Comparison of ENCODE assay signal across 10 mouse cellular contexts in genomic region chr4:55623151-55623760, GRCm38 (mm10).
DNase-seq lines count a peak whose midpoint lies in the region; ATAC-seq lines count a peak whose summit lies in the region.
"Had no signal": no experiment of that assay in that cellular context is flagged by ENCODE, and none has a peak within 500 bp of the region (broad histone marks: within the 10 kb centered on the region; RNA-seq: fewer than 3 reads in every experiment).

No protein-coding gene starts in this region.

- no peak overlapping the region for H3K4me2 ChIP-seq in kidney, embryonic 16.5 days (replicated peaks; ENCODE audit: low read depth, low read length)

- H3K4me3 ChIP-seq in kidney, embryonic 16.5 days (ENCODE audit: low read length), result no peak overlapping the region

- H3K4me1 ChIP-seq in kidney, embryonic 16.5 days (ENCODE audit: insufficient read depth, low read length), result no peaks in the 10 kb centered on the region

- peak; percentile 4 for DNase-seq in kidney, adult 11 months
- peak; percentile 68 for DNase-seq in adipocyte (ENCODE audit: low spot score)
- peak; percentile 73 for DNase-seq in lung, postnatal 36 days
- no peak for DNase-seq in urinary bladder, postnatal 10 days (ENCODE audit: low spot score)
- no peak for DNase-seq in layer of hippocampus, postnatal 10 days (ENCODE audit: low spot score in 2 of 2)
- DNase-seq: cerebellum, adult 11-12 months; midbrain, embryonic 14.5 days had no signal

- no peaks in the 10 kb centered on the region for H3K27me3 ChIP-seq in kidney, embryonic 16.5 days (ENCODE audit: insufficient read depth, low read length)

- 79% methylated on average over 4 of the region's 4 CpGs for WGBS in kidney, embryonic 16.5 days

- no peaks in the 10 kb centered on the region for H3K36me3 ChIP-seq in kidney, embryonic 16.5 days (ENCODE audit: insufficient read depth, low read length)

- no peak for ATAC-seq in kidney, embryonic 16.5 days (ENCODE audit: low FRiP score, low TSS enrichment)
- ATAC-seq in granulocyte monocyte progenitor cell, adult 5-6 weeks (replicated peaks; ENCODE audit: poor library complexity, severe bottlenecking), result peak; percentile 100
- ATAC-seq in inflammation-experienced regulatory T-cells, adult 6 months, result no peak

- no peaks in the 10 kb centered on the region for H3K9me3 ChIP-seq in kidney, embryonic 16.5 days (ENCODE audit: low read length)

- H3K27ac ChIP-seq in kidney, embryonic 16.5 days (ENCODE audit: low read length), result no peak overlapping the region

- no peak overlapping the region for H3K9ac ChIP-seq in kidney, embryonic 16.5 days (replicated peaks; ENCODE audit: low read length)

Comparison
In these comparisons a context has a peak if more than half of its experiments do, and no peak if none do; other contexts are left out.
1. DNase-seq: peak in kidney, adult 11 months (single experiment), adipocyte (single experiment) and lung, postnatal 36 days (single experiment); none in urinary bladder, postnatal 10 days (single experiment) and layer of hippocampus, postnatal 10 days (0 of 2).